Mouse (Mus musculus): ENCODE measurements around the gene St5. TPM values are rescaled to one million over a fixed set of nuclear protein-coding genes. Genes with fewer than 3 reads are reported as not detected.

Gene St5
- polyA plus RNA-seq, 1 experiment from 2014 or later = 23.4 TPM

- no peak overlapping the region for H3K4me2 ChIP-seq (replicated peaks)
- ATAC-seq (ENCODE audit: low FRiP score) (no peak), DNase-seq (ENCODE audit: low spot score) (no peak)
- H3K27me3 ChIP-seq (ENCODE audit: control insufficient read depth, insufficient read depth, low read length) = no peaks in the 10 kb centered on the region
- H3K9ac ChIP-seq = no peak overlapping the region
- no peaks in the 10 kb centered on the region for H3K4me1 ChIP-seq (replicated peaks; ENCODE audit: control insufficient read depth, insufficient read depth, low read length)
- H3K27ac ChIP-seq = no peak overlapping the region
- no peak overlapping the region for H3K4me3 ChIP-seq (replicated peaks; ENCODE audit: low read length)
- WGBS = 65% methylated on average over 6 of the region's 6 CpGs
- no peaks in the 10 kb centered on the region for H3K9me3 ChIP-seq (ENCODE audit: control insufficient read depth, low read length)
- H3K36me3 ChIP-seq (replicated peaks; ENCODE audit: control insufficient read depth, insufficient read depth) = no peaks in the 10 kb centered on the region
Observed at GRCm38 (mm10) chr7:109657884-109658283, 45.5 kb downstream of the St5 start.

GRCm38 (mm10) chr7:109654871-109655270, 48.5 kb downstream of the St5 start:
- ATAC-seq (ENCODE audit: low FRiP score) (no peak), DNase-seq (ENCODE audit: low spot score) (no peak)
- H3K36me3 ChIP-seq (replicated peaks; ENCODE audit: control insufficient read depth, insufficient read depth) = no peaks in the 10 kb centered on the region
- 82% methylated on average over 5 of the region's 5 CpGs for WGBS
- H3K4me1 ChIP-seq (replicated peaks; ENCODE audit: control insufficient read depth, insufficient read depth, low read length) = no peaks in the 10 kb centered on the region
- H3K9ac ChIP-seq = no peak overlapping the region
- H3K4me2 ChIP-seq (replicated peaks) = no peak overlapping the region
- no peak overlapping the region for H3K27ac ChIP-seq
- H3K27me3 ChIP-seq (ENCODE audit: control insufficient read depth, insufficient read depth, low read length) = no peaks in the 10 kb centered on the region
- H3K9me3 ChIP-seq (ENCODE audit: control insufficient read depth, low read length) = no peaks in the 10 kb centered on the region
- no peak overlapping the region for H3K4me3 ChIP-seq (replicated peaks; ENCODE audit: low read length)

- Histone ChIP-seq H3K4me1 (replicated peaks; ENCODE audit: control insufficient read depth, insufficient read depth, low read length) (no peaks in the 10 kb centered on the region), H3K4me2 (replicated peaks) (no peak overlapping the region), H3K9ac (no peak overlapping the region), H3K27ac (no peak overlapping the region), H3K36me3 (replicated peaks; ENCODE audit: control insufficient read depth, insufficient read depth) (no peaks in the 10 kb centered on the region), H3K27me3 (ENCODE audit: control insufficient read depth, insufficient read depth, low read length) (no peaks in the 10 kb centered on the region), H3K4me3 (replicated peaks; ENCODE audit: low read length) (no peak overlapping the region), H3K9me3 (ENCODE audit: control insufficient read depth, low read length) (no peaks in the 10 kb centered on the region)
- 80% methylated on average over 10 of the region's 10 CpGs for WGBS
- DNase-seq (ENCODE audit: low spot score) (no peak), ATAC-seq (ENCODE audit: low FRiP score) (no peak)
Observed at GRCm38 (mm10) chr7:109648812-109649594, 54.4 kb downstream of the St5 start.

GRCm38 (mm10) chr7:109646574-109646973, 56.8 kb downstream of the St5 start:
- H3K4me2 ChIP-seq (replicated peaks) = no peak overlapping the region
- H3K9ac ChIP-seq = no peak overlapping the region
- no peaks in the 10 kb centered on the region for H3K27me3 ChIP-seq (ENCODE audit: control insufficient read depth, insufficient read depth, low read length)
- no peaks in the 10 kb centered on the region for H3K9me3 ChIP-seq (ENCODE audit: control insufficient read depth, low read length)
- H3K4me3 ChIP-seq (replicated peaks; ENCODE audit: low read length) = no peak overlapping the region
- no peak for ATAC-seq (ENCODE audit: low FRiP score)
- 67% methylated on average over 3 of the region's 3 CpGs for WGBS
- no peaks in the 10 kb centered on the region for H3K36me3 ChIP-seq (replicated peaks; ENCODE audit: control insufficient read depth, insufficient read depth)
- no peak for DNase-seq (ENCODE audit: low spot score)
- no peak overlapping the region for H3K27ac ChIP-seq
- H3K4me1 ChIP-seq (replicated peaks; ENCODE audit: control insufficient read depth, insufficient read depth, low read length) = no peaks in the 10 kb centered on the region

- no peak overlapping the region for H3K9ac ChIP-seq
- no peak overlapping the region for H3K4me2 ChIP-seq (replicated peaks)
- no peak for ATAC-seq (ENCODE audit: low FRiP score)
- no peaks in the 10 kb centered on the region for H3K27me3 ChIP-seq (ENCODE audit: control insufficient read depth, insufficient read depth, low read length)
- no peak overlapping the region for H3K4me3 ChIP-seq (replicated peaks; ENCODE audit: low read length)
- H3K36me3 ChIP-seq (replicated peaks; ENCODE audit: control insufficient read depth, insufficient read depth) = no peaks in the 10 kb centered on the region
- no peak for DNase-seq (ENCODE audit: low spot score)
- WGBS = 95% methylated on average over 18 of the region's 18 CpGs
- no peaks in the 10 kb centered on the region for H3K4me1 ChIP-seq (replicated peaks; ENCODE audit: control insufficient read depth, insufficient read depth, low read length)
- H3K9me3 ChIP-seq (ENCODE audit: control insufficient read depth, low read length) = no peaks in the 10 kb centered on the region
- no peak overlapping the region for H3K27ac ChIP-seq
Observed at GRCm38 (mm10) chr7:109643305-109643994, 60.0 kb downstream of the St5 start.

- H3K36me3 ChIP-seq (replicated peaks; ENCODE audit: control insufficient read depth, insufficient read depth) = no peaks in the 10 kb centered on the region
- H3K9me3 ChIP-seq (ENCODE audit: control insufficient read depth, low read length) = no peaks in the 10 kb centered on the region
- no peaks in the 10 kb centered on the region for H3K27me3 ChIP-seq (ENCODE audit: control insufficient read depth, insufficient read depth, low read length)
- DNase-seq (ENCODE audit: low spot score) (no peak), ATAC-seq (ENCODE audit: low FRiP score) (no peak)
- no peak overlapping the region for H3K4me2 ChIP-seq (replicated peaks)
- no peak overlapping the region for H3K9ac ChIP-seq
- 42% methylated on average over 1 of the region's 1 CpGs for WGBS
- H3K27ac ChIP-seq = no peak overlapping the region
- H3K4me1 ChIP-seq (replicated peaks; ENCODE audit: control insufficient read depth, insufficient read depth, low read length) = no peaks in the 10 kb centered on the region
- no peak overlapping the region for H3K4me3 ChIP-seq (replicated peaks; ENCODE audit: low read length)
Observed at GRCm38 (mm10) chr7:109641963-109642362, 61.4 kb downstream of the St5 start.

- Histone ChIP-seq H3K9ac (no peak overlapping the region), H3K4me1 (replicated peaks; ENCODE audit: control insufficient read depth, insufficient read depth, low read length) (no peaks in the 10 kb centered on the region), H3K4me3 (replicated peaks; ENCODE audit: low read length) (no peak overlapping the region), H3K27ac (no peak overlapping the region), H3K4me2 (replicated peaks) (no peak overlapping the region), H3K27me3 (ENCODE audit: control insufficient read depth, insufficient read depth, low read length) (no peaks in the 10 kb centered on the region), H3K9me3 (ENCODE audit: control insufficient read depth, low read length) (no peaks in the 10 kb centered on the region), H3K36me3 (replicated peaks; ENCODE audit: control insufficient read depth, insufficient read depth) (no peaks in the 10 kb centered on the region)
- DNase-seq (ENCODE audit: low spot score) (no peak), ATAC-seq (ENCODE audit: low FRiP score) (no peak)
- WGBS = 94% methylated on average over 8 of the region's 8 CpGs
Observed at GRCm38 (mm10) chr7:109641102-109641501, 62.3 kb downstream of the St5 start.

GRCm38 (mm10) chr7:109637391-109637790, 66.0 kb downstream of the St5 start:
- H3K4me1 ChIP-seq (replicated peaks; ENCODE audit: control insufficient read depth, insufficient read depth, low read length) = no peaks in the 10 kb centered on the region
- H3K36me3 ChIP-seq (replicated peaks; ENCODE audit: control insufficient read depth, insufficient read depth) = no peaks in the 10 kb centered on the region
- no peak for ATAC-seq (ENCODE audit: low FRiP score)
- H3K27ac ChIP-seq = no peak overlapping the region
- no peaks in the 10 kb centered on the region for H3K27me3 ChIP-seq (ENCODE audit: control insufficient read depth, insufficient read depth, low read length)
- H3K9ac ChIP-seq = no peak overlapping the region
- no peak for DNase-seq (ENCODE audit: low spot score)
- no peaks in the 10 kb centered on the region for H3K9me3 ChIP-seq (ENCODE audit: control insufficient read depth, low read length)
- H3K4me3 ChIP-seq (replicated peaks; ENCODE audit: low read length) = no peak overlapping the region
- 82% methylated on average over 5 of the region's 5 CpGs for WGBS
- H3K4me2 ChIP-seq (replicated peaks) = no peak overlapping the region

GRCm38 (mm10) chr7:109636086-109636792, 67.2 kb downstream of the St5 start:
- Histone ChIP-seq H3K9ac (no peak overlapping the region), H3K9me3 (ENCODE audit: control insufficient read depth, low read length) (no peaks in the 10 kb centered on the region), H3K4me2 (replicated peaks) (no peak overlapping the region), H3K4me1 (replicated peaks; ENCODE audit: control insufficient read depth, insufficient read depth, low read length) (no peaks in the 10 kb centered on the region), H3K36me3 (replicated peaks; ENCODE audit: control insufficient read depth, insufficient read depth) (no peaks in the 10 kb centered on the region), H3K27ac (no peak overlapping the region), H3K27me3 (ENCODE audit: control insufficient read depth, insufficient read depth, low read length) (no peaks in the 10 kb centered on the region), H3K4me3 (replicated peaks; ENCODE audit: low read length) (no peak overlapping the region)
- WGBS = 88% methylated on average over 8 of the region's 8 CpGs
- DNase-seq (ENCODE audit: low spot score) = no peak
- ATAC-seq (ENCODE audit: low FRiP score) = no peak

Data from hindbrain, embryonic 14.5 days (tissue).